Comparison of ENCODE assay signal across 17 mouse cellular contexts in the genomic region with DNA sequence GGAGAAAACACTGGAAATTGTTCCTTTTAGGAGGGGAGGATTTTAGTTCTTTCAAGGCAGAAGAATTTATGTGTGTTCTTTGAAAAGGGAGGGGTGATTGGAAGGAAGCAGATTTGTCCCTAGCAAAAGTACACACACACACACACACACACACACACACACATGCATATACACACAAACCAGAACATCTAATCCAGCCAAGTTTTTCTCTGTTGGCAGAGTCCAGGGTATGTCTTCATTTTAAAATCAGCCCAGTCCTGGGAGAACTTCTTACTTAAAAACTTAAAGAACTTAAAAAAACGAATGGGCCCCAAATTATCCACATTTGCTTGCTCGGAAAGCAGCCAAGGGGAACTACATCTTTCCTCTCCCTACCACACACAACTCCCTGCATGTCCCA.
"Had no signal": no experiment of that assay in that cellular context is flagged by ENCODE, and none has a peak within 500 bp of the region (broad histone marks: within the 10 kb centered on the region; RNA-seq: fewer than 3 reads in every experiment).

No protein-coding gene starts in this region.

- H3K9me3 ChIP-seq: intestine, embryonic 15.5 days; liver, embryonic 13.5 days; lung, embryonic 15.5 days; midbrain, embryonic 15.5 days; neural tube, embryonic 12.5 days had no signal

- H3K36me3 ChIP-seq: intestine, embryonic 15.5 days; liver, embryonic 13.5 days; lung, embryonic 15.5 days; midbrain, embryonic 15.5 days; neural tube, embryonic 12.5 days had no signal

- H3K27ac ChIP-seq: intestine, embryonic 15.5 days; layer of hippocampus, adult 2 months; liver, embryonic 13.5 days; lung, embryonic 15.5 days; macrophage; midbrain, embryonic 15.5 days; neural tube, embryonic 12.5 days had no signal

- H3K27me3 ChIP-seq: intestine, embryonic 15.5 days; liver, embryonic 13.5 days; lung, embryonic 15.5 days; megakaryocyte, embryonic 14.5 days; midbrain, embryonic 15.5 days; neural tube, embryonic 12.5 days had no signal

- H3K4me1 ChIP-seq: intestine, embryonic 15.5 days; liver, embryonic 13.5 days; lung, embryonic 15.5 days; megakaryocyte, embryonic 14.5 days; midbrain, embryonic 15.5 days had no signal

- DNase-seq: kidney, adult 18-20 months; kidney, postnatal 10 days; kidney, postnatal 4 days; liver, embryonic 13.5 days; liver, postnatal 0 days; right cerebral cortex, postnatal 14 days; spleen, adult 18-20 months; thymus, adult 2 months; thymus, postnatal 25 days had no signal

- ATAC-seq: intestine, embryonic 15.5 days; liver, postnatal 0 days; midbrain, embryonic 15.5 days had no signal

- H3K9ac ChIP-seq: intestine, embryonic 15.5 days; liver, embryonic 13.5 days; liver, postnatal 0 days; lung, embryonic 15.5 days; midbrain, embryonic 15.5 days; neural tube, embryonic 12.5 days had no signal

- H3K4me2 ChIP-seq: intestine, embryonic 15.5 days; liver, embryonic 13.5 days; lung, embryonic 15.5 days; midbrain, embryonic 11.5 days; midbrain, embryonic 15.5 days; neural tube, embryonic 12.5 days had no signal

- H3K4me3 ChIP-seq: intestine, embryonic 15.5 days; layer of hippocampus, adult 2 months; liver, embryonic 13.5 days; lung, embryonic 15.5 days; megakaryocyte, embryonic 14.5 days; midbrain, embryonic 15.5 days; neural tube, embryonic 12.5 days had no signal
